Mouse (Mus musculus): ENCODE measurements around the gene U2af2.

DNA sequence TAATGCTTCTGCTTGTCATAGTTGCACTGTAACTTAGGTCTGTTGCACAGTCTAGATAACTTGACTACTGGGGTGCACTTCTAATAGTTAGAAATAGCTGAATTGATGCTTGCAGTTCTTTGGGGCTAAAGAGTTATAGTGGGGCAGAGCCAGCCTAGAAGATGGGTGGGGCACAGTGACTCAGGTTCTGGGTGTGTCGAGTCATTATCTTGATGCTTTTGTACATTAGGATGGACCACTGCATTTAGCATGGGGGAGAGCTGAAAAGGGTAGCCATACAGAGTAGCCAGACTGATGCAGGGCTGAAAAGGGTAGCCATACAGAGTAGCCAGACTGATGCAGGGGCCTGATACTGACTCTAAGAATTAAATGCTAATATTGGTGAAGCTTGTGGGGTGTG lies 11.6 kb downstream of the U2af2 start:
- no peak for TF ChIP-seq EP300 (optimal IDR thresholded peaks at IDR 0.05)
- TF ChIP-seq CTCF (IDR thresholded peaks at IDR 0.05; ENCODE audit: low read depth), result no peak
